Mouse (Mus musculus) hindbrain, embryonic 12.5 days (tissue): Measurements from ENCODE around the gene Pcsk4. TPM values are rescaled to one million over a fixed set of nuclear protein-coding genes. Genes with fewer than 3 reads are reported as not detected.

Source experiments
- microRNA-seq: library from miRNA; unstranded; fragments of <30 nt; microRNA quantifications from one replicate; pipeline ENCODE4, GENCODE M21; 2017
- polyA plus RNA-seq: library from polyadenylated mRNA; unstranded; fragments of >200 nt; fragmentation: Nextera tagmentation; extraction: Ambion mirVana; gene quantifications from 2 replicates; pipeline ENCODE4 v1.2.1, GENCODE M21; 2016

Gene Pcsk4
- polyA plus RNA-seq, 1 experiment from 2014 or later: 2.8 TPM

Small RNA genes within 50 kb of the gene (microRNA-seq; reads per million reads assigned to microRNA genes)
- gene Mir6911: 0.81 reads per million

Other genes with a start within 250 kb of the Pcsk4 start
- gene Sbno2, start 223.9 kb downstream of the Pcsk4 start, polyA plus RNA-seq: 15.1 TPM in 2 replicates
- gene Stk11, start 213.7 kb downstream of the Pcsk4 start, polyA plus RNA-seq: 13.1 and 16.1 TPM in 2 replicates
- gene Atp5d, start 190.9 kb downstream of the Pcsk4 start, polyA plus RNA-seq: 351 and 385 TPM in 2 replicates
- gene Cbarp, start 188.7 kb downstream of the Pcsk4 start, polyA plus RNA-seq: 18.4 and 22.3 TPM in 2 replicates
- 42.1 and 54.5 TPM in 2 replicates for gene Midn, start 181.2 kb downstream of the Pcsk4 start, polyA plus RNA-seq
- gene Cirbp, start 163.5 kb downstream of the Pcsk4 start, polyA plus RNA-seq: 235 and 271 TPM in 2 replicates
- gene 1600002K03Rik, start 156.6 kb downstream of the Pcsk4 start, polyA plus RNA-seq: 12.0 and 13.3 TPM in 2 replicates
- gene Efna2, start 150.0 kb downstream of the Pcsk4 start, polyA plus RNA-seq: 49.3 and 50.5 TPM in 2 replicates
- 50.0 and 58.8 TPM in 2 replicates for gene Mum1, start 103.1 kb downstream of the Pcsk4 start, polyA plus RNA-seq
- 177 and 220 TPM in 2 replicates for gene Ndufs7, start 80.4 kb downstream of the Pcsk4 start, polyA plus RNA-seq
- 26.6 and 29.6 TPM in 2 replicates for gene Gamt, start 68.5 kb downstream of the Pcsk4 start, polyA plus RNA-seq
- gene Dazap1, start 68.0 kb downstream of the Pcsk4 start, polyA plus RNA-seq: 67.1 and 76.9 TPM in 2 replicates
- 530 and 668 TPM in 2 replicates for gene Rps15, start 37.0 kb downstream of the Pcsk4 start, polyA plus RNA-seq
- 170 and 191 TPM in 2 replicates for gene Apc2, start 33.5 kb downstream of the Pcsk4 start, polyA plus RNA-seq
- gene 2310011J03Rik, start 9.0 kb downstream of the Pcsk4 start, polyA plus RNA-seq: 38.4 and 39.7 TPM in 2 replicates
- gene Reep6, start 455 bp upstream of the Pcsk4 start, polyA plus RNA-seq: 3.2 and 4.1 TPM in 2 replicates
- gene Adamtsl5, start 18.9 kb upstream of the Pcsk4 start, polyA plus RNA-seq: 0.38 and 0.77 TPM in 2 replicates
- gene Plk5, start 27.0 kb upstream of the Pcsk4 start, polyA plus RNA-seq: 0.35 and 0.50 TPM in 2 replicates
- gene Mex3d, start 58.2 kb upstream of the Pcsk4 start, polyA plus RNA-seq: 21.4 and 24.8 TPM in 2 replicates
- 275 and 296 TPM in 2 replicates for gene Mbd3, start 70.1 kb upstream of the Pcsk4 start, polyA plus RNA-seq
- 312 and 406 TPM in 2 replicates for gene Uqcr11, start 77.3 kb upstream of the Pcsk4 start, polyA plus RNA-seq
- gene Tcf3, start 104.1 kb upstream of the Pcsk4 start, polyA plus RNA-seq: 176 and 178 TPM in 2 replicates
- 1.7 and 2.3 TPM in 2 replicates for gene Onecut3, start 165.3 kb upstream of the Pcsk4 start, polyA plus RNA-seq
- 0.93 and 1.1 TPM in 2 replicates for gene Atp8b3, start 209.6 kb upstream of the Pcsk4 start, polyA plus RNA-seq
- gene Rexo1, start 232.1 kb upstream of the Pcsk4 start, polyA plus RNA-seq: 33.1 and 33.8 TPM in 2 replicates
- 7.1 and 8.1 TPM in 2 replicates for gene Klf16, start 247.8 kb upstream of the Pcsk4 start, polyA plus RNA-seq